Mouse (Mus musculus) heart, embryonic 15.5 days (tissue): Measurements from ENCODE around the gene Senp8. TPM values are rescaled to one million over a fixed set of nuclear protein-coding genes. Genes with fewer than 3 reads are reported as not detected.

Source experiments
- ATAC-seq: fragments of 200-750 bp; cut with Nextera tagmentation; replicated peaks from 2 replicates; pipeline ENCODE4 v1.8.0; 2017; ENCODE audit warnings: low read depth, moderate TSS enrichment; ENCODE audit not compliant: insufficient number of reproducible peaks, insufficient read depth, low FRiP score
- H3K27ac ChIP-seq: fragments of 300-500 bp; sonication (generic); 2 replicates; pipeline ENCODE4 v1.5.1; 2015; ENCODE audit warnings: mild to moderate bottlenecking, inconsistent platforms
- H3K27me3 ChIP-seq: fragments of 300-500 bp; sonication (generic); 2 replicates; pipeline ENCODE4 v1.6.1; 2015; ENCODE audit warnings: inconsistent platforms
- H3K36me3 ChIP-seq: fragments of 300-500 bp; sonication (generic); 2 replicates; pipeline ENCODE4 v1.6.1; 2015; ENCODE audit warnings: mild to moderate bottlenecking, inconsistent platforms
- H3K4me1 ChIP-seq: fragments of 300-500 bp; sonication (generic); replicated peaks from 2 replicates; pipeline ENCODE4 v1.6.1; 2015; ENCODE audit warnings: inconsistent platforms
- H3K4me2 ChIP-seq: fragments of 300-500 bp; sonication (generic); 2 replicates; pipeline ENCODE4 v1.6.1; 2015; ENCODE audit warnings: inconsistent platforms, mild to moderate bottlenecking, moderate library complexity
- H3K4me3 ChIP-seq: fragments of 300-500 bp; sonication (generic); 2 replicates; pipeline ENCODE4 v1.5.1; 2015; ENCODE audit warnings: mild to moderate bottlenecking, inconsistent platforms
- H3K9ac ChIP-seq: fragments of 300-500 bp; sonication (generic); 2 replicates; pipeline ENCODE4 v1.6.1; 2015; ENCODE audit warnings: mild to moderate bottlenecking, inconsistent platforms
- H3K9me3 ChIP-seq: fragments of 300-500 bp; sonication (generic); replicated peaks from 2 replicates; pipeline ENCODE4 v1.6.1; 2016; ENCODE audit warnings: inconsistent platforms
- WGBS: fragments of 180-500 bp; shearing (Covaris S2); methylation state at CpG from one replicate; pipeline ENCODE4 v1.1.7; 2015; ENCODE audit warnings: mixed read lengths; 5-methylcytosine and 5-hydroxymethylcytosine counted together
- polyA plus RNA-seq: library from polyadenylated mRNA; unstranded; fragments of >200 nt; fragmentation: Nextera tagmentation; extraction: Ambion mirVana; gene quantifications from 2 replicates; pipeline ENCODE4 v1.2.1, GENCODE M21; 2015

Gene Senp8
- polyA plus RNA-seq, 1 experiment from 2014 or later, result 10.5 TPM

DNA sequence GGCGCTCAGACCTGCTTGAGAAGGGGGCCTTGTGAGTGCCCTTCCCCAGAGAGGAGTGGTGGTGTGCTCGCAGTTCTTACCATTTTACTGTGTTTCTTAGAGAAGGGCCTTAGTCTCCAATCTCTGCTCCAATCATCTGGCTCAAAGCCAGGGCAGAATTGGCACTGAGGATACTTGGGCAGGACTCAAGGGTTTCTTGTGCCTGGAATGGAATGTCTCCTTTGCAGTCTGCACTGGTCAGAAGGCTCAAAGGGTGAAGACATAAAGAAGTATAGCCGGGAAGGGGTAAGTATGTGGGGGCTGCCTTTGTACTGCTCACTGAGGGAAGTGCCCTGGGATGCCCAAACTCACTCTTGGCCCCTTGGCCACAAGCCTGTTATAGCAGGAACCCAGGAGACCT, 41.3 kb downstream of the Senp8 start:
- Histone ChIP-seq H3K27me3 (no peaks in the 10 kb centered on the region), H3K4me2 (no peak overlapping the region), H3K9me3 (no peaks in the 10 kb centered on the region), H3K27ac (no peak overlapping the region), H3K9ac (no peak overlapping the region), H3K4me3 (no peak overlapping the region), H3K36me3 (no peaks in the 10 kb centered on the region), H3K4me1 (0 out of 2 replicates have a peak, but pooled peaks cover 4% of the 10 kb centered on the region)
- no peak for ATAC-seq
- WGBS, result 60% methylated on average over 3 of the region's 3 CpGs

DNA sequence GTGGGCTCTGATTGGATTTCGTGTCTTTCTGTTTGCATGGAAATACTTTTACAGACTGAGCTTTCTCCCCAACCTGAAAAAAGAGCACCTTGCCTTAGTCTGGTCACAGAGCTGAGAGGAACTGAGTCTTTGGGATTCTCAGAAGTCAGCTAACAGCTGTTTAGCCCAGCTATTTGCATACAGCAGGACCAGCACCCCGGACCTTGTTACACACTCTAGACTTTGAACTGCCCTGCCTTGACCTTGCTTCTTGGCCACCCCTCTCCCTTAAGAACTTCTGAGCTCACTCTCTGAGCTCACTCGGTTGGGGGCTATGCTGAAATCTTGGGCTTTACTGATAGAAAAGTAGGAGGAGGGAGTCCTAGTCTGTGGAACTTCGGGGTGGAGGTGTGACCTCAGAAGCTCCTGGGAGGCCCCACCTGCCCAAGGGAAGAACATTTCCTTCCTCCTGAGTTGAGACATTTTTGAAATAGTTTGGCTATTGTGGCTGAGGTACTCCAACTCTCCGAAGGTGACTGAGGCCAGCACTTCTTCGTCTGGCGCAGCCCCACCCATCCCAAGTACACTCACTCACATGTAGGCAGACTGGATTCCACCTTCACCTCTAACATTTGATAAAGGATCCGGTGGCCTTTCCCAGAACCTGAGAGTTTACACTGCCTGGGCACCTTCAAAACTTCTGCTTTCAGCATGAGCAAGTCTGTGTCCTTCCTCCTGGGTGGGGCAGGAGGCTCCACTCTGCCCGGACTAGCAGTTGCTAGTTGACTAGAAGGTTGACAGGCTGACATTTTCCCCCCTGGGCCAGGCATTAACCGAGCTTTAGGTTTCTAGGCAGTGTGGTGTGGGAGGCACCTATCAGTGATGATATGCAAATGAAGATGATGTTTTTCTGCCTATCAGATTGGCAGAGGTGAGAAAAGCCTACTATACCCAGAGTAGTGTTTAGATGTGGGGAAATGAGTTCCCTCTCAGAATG, 43.4 kb downstream of the Senp8 start:
- ATAC-seq, result no peak
- H3K9ac ChIP-seq, result no peak overlapping the region
- 42% methylated on average over 10 of the region's 10 CpGs for WGBS
- H3K27ac ChIP-seq, result no peak overlapping the region
- 0 out of 2 replicates have a peak, but pooled peaks cover 4% of the 10 kb centered on the region for H3K4me1 ChIP-seq
- no peak overlapping the region for H3K4me3 ChIP-seq
- H3K36me3 ChIP-seq, result no peaks in the 10 kb centered on the region
- H3K9me3 ChIP-seq, result no peaks in the 10 kb centered on the region
- H3K4me2 ChIP-seq, result no peak overlapping the region
- H3K27me3 ChIP-seq, result no peaks in the 10 kb centered on the region

DNA sequence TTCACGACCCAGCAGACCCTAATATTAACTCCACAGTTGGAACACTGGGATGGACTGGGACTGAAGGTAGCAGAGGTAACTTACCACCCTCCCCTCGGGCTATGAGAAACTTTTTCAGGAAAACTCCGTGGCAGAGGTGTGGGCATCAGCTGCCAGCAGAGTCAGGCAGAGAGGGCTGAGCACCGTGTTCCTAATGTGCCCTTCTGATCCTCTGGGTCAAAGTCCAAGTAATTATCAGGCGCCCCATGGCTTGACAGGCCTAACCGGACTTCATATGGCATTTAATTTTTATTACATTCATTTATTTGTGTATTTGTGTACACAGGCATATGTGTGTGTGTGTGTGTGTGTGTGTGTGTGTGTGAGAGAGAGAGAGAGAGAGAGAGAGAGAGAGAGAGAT, 47.4 kb downstream of the Senp8 start:
- no peak overlapping the region for H3K4me3 ChIP-seq
- H3K27ac ChIP-seq, result no peak overlapping the region
- 0 out of 2 replicates have a peak, but pooled peaks cover 4% of the 10 kb centered on the region for H3K4me1 ChIP-seq
- no peaks in the 10 kb centered on the region for H3K27me3 ChIP-seq
- 72% methylated on average over 6 of the region's 6 CpGs for WGBS
- H3K9ac ChIP-seq, result no peak overlapping the region
- ATAC-seq, result no peak
- H3K9me3 ChIP-seq, result no peaks in the 10 kb centered on the region
- H3K4me2 ChIP-seq, result no peak overlapping the region
- no peaks in the 10 kb centered on the region for H3K36me3 ChIP-seq

DNA sequence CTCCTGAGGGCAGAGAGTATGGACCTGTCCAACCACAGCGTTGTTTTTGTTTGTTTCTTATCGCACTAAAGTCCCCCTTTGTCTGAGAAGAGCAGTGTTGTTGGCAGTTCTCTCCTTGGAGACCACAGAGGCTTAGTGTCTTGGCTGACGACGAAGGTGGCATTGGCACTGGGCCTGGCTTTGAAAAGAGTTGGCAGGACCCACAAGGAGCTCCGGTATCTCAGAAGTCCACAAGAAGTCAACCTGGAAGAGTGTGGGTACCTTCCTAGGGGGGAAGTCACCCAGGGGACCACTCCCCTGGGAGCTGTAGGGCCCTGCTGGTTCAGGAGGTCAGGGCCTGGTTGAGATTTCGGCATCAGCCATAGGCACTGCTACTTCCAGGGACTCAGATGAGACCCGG, 49.4 kb downstream of the Senp8 start:
- no peak overlapping the region for H3K4me3 ChIP-seq
- H3K4me1 ChIP-seq, result no peaks in the 10 kb centered on the region
- H3K9ac ChIP-seq, result no peak overlapping the region
- no peak for ATAC-seq
- WGBS, result 72% methylated on average over 7 of the region's 7 CpGs
- no peak overlapping the region for H3K4me2 ChIP-seq
- H3K36me3 ChIP-seq, result no peaks in the 10 kb centered on the region
- H3K27me3 ChIP-seq, result no peaks in the 10 kb centered on the region
- H3K27ac ChIP-seq, result no peak overlapping the region
- no peaks in the 10 kb centered on the region for H3K9me3 ChIP-seq

DNA sequence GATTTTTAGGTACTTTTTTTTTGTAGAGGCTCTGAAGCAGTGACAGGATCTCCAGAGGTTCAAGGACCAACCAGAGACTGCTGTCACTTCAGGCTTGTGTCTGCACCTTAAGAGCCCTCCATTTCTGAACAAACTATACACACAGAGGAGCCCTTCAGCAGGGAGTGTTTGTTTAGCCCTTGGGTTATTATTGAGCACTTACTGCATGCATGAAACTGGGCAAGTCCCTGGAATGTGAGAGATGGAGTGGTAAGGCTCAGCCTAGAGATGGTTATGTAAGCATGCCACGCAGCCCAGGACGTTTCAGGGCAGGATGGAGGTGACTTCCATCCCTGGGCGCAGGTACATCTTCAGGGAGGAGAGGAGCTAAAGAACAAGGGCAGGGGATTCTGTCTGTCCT, 54.1 kb downstream of the Senp8 start:
- no peak for ATAC-seq
- H3K27ac ChIP-seq, result no peak overlapping the region
- H3K36me3 ChIP-seq, result no peaks in the 10 kb centered on the region
- 79% methylated on average over 3 of the region's 3 CpGs for WGBS
- no peaks in the 10 kb centered on the region for H3K9me3 ChIP-seq
- H3K4me1 ChIP-seq, result peaks cover 28% of the 10 kb centered on the region
- H3K4me3 ChIP-seq, result no peak overlapping the region
- H3K4me2 ChIP-seq, result no peak overlapping the region
- H3K27me3 ChIP-seq, result no peaks in the 10 kb centered on the region
- no peak overlapping the region for H3K9ac ChIP-seq

DNA sequence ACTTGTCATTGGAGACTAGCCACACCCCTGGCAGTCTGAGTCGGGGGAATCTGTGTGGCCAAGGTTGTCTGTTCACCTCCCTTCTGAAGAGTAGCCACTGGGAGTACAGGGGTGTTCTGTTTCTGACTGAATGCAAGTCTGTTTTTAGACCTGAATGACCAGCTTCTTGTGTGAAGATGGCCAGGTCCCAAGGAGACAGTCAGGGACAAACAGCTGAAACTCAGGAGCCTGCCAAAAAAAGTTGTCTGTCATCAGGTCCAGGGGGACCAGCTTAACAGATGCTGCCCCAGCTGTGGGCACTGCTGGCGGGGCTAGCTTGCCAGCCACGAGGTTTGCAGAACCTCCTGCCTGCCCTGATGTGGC, 55.1 kb downstream of the Senp8 start:
- 0 out of 2 replicates have a peak overlapping the region, but pooled peaks have one; percentile 0 for H3K27ac ChIP-seq
- no peaks in the 10 kb centered on the region for H3K9me3 ChIP-seq
- H3K36me3 ChIP-seq, result no peaks in the 10 kb centered on the region
- H3K27me3 ChIP-seq, result no peaks in the 10 kb centered on the region
- no peak overlapping the region for H3K4me2 ChIP-seq
- 27% methylated on average over 3 of the region's 3 CpGs for WGBS
- H3K4me1 ChIP-seq, result peaks cover 29% of the 10 kb centered on the region
- H3K4me3 ChIP-seq, result no peak overlapping the region
- H3K9ac ChIP-seq, result no peak overlapping the region
- ATAC-seq, result no peak

DNA sequence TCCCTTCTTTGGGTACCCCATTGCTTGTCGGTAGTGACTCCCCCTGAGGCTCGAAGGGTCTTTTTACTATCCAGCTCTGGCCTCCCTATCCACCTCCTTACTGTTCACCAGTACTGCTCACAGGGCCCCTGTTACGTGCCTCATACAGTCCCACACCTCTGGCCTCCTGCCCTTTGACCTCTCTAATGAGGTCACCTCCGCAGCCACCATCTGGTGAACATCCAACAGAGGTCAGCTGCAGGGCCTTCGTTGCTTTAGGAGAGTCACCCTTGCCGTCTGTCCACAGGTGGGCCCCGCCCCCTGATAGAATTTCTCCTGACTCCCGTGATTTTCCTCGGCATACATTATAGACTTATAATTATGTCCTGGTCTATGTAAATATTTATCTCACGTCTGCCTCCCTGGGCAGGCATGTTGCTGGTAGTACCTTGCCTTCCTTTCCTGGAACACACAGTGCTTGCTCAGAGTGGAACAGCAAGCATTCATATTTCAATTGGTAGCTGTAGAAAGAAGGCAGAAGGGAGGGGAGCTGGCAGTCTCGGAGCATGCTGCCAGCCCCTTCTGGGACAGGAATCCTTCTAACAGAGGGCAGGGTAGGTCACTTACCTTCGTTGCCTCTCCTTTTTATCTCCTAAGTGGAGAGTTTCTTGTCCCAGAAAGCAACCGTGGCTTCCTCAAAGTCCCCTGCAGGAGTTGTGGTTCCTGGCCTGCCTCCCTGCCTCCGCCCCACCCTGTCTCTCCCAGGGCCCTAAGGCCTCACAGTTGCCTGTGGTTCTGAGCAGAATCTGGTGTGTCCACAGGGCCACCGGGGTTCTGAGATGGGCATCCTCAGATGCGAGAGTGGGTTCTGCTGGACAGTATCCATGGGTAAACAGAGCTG, 55.7 kb downstream of the Senp8 start:
- Histone ChIP-seq H3K9ac (no peak overlapping the region), H3K4me3 (no peak overlapping the region), H3K4me2 (no peak overlapping the region), H3K4me1 (peaks cover 29% of the 10 kb centered on the region), H3K9me3 (no peaks in the 10 kb centered on the region), H3K27me3 (no peaks in the 10 kb centered on the region), H3K36me3 (no peaks in the 10 kb centered on the region), H3K27ac (0 out of 2 replicates have a peak overlapping the region, but pooled peaks have one; percentile 0)
- no peak for ATAC-seq
- 49% methylated on average over 16 of the region's 16 CpGs for WGBS

DNA sequence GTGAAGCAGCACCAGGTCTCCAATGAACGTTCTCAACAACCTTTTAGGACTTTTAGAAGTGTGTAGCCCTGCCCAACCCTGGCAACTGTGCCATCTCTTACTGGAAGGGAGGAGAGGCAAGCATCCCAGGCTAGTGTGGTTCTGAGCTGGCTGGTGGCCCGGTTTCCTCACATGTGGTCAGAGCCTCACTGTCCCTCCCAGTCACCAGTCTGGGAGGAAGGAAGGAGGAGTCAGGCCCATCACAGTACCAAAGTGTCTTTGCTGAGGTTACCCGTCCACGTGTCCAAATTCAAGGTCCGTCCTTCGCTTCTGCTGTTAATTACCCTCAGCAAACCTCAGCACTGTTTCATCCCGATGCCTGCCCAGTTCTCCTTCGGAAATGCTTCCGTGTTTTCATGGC, 58.4 kb downstream of the Senp8 start:
- Histone ChIP-seq H3K27me3 (no peaks in the 10 kb centered on the region), H3K9me3 (no peaks in the 10 kb centered on the region), H3K9ac (peak overlapping the region; percentile 46), H3K4me3 (peak overlapping the region; percentile 45), H3K4me2 (peak overlapping the region; percentile 83), H3K4me1 (peaks cover 29% of the 10 kb centered on the region), H3K27ac (peak overlapping the region; percentile 89), H3K36me3 (no peaks in the 10 kb centered on the region)
- 43% methylated on average over 9 of the region's 9 CpGs for WGBS
- peak; percentile 41; the same call in 1 of the 2 replicates for ATAC-seq

DNA sequence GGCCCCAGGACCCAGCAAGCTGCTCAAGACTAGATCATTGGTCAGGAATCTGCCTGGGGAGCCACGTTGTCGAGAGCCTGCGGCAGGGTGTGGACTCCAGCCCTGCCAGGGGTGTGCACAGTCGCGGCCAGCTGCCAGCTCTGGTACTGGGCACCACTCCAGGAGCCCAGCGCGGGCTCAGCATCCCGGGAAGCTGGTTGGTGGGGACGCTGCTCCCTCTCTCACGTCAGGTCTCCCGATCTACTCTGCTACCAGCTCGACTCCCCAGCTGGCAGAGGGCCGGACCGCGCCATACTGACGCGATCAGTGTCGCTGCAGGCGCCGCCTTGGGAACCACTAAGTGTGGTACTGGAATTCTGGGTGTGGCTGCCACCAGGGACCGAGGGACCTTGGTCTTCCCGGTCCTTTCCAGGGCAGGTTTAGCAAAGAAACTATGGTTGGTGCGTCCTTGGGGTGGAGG, 58.8 kb downstream of the Senp8 start:
- 2% methylated on average over 23 of the region's 23 CpGs for WGBS
- Histone ChIP-seq H3K4me1 (peaks cover 29% of the 10 kb centered on the region), H3K9me3 (no peaks in the 10 kb centered on the region), H3K9ac (peak overlapping the region; percentile 46), H3K4me3 (peak overlapping the region; percentile 45), H3K27ac (peak overlapping the region; percentile 89), H3K36me3 (no peaks in the 10 kb centered on the region), H3K27me3 (no peaks in the 10 kb centered on the region), H3K4me2 (peak overlapping the region; percentile 83)
- ATAC-seq, result peak; percentile 89

DNA sequence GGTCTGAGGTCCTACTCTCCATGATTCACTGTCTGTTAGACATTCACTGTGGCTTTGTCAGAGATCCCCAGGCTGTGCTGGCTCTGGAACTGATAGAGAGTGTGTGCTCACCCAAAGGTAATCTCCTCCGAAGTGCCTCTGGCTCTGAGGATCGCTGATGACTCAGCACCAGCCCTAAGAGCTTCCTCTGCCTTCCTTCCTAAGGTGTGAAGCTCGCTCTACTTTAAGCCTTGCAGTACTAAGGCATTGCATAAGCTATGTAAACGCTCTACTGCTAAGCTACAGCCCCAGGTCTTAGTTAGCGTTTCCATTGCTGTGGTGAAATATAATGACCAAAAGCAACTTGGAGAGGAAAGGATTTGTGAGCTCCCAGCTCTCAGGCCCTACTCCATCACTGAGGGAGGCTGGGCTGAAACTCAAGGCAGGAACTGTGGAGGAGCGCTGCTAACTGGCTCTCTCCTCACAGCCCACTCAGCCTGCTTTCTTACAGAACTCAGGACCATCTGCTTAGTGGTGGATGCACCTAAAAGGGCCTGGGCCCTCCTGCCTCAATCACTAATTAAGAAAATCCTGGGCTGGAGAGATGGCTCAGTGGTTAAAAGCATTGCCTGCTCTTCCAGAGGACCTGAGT, 63.0 kb downstream of the Senp8 start:
- H3K36me3 ChIP-seq, result no peaks in the 10 kb centered on the region
- H3K27ac ChIP-seq, result no peak overlapping the region
- peaks cover 12% of the 10 kb centered on the region for H3K4me1 ChIP-seq
- H3K9me3 ChIP-seq, result no peaks in the 10 kb centered on the region
- no peak overlapping the region for H3K4me3 ChIP-seq
- 0 out of 2 replicates have a peak, but pooled peaks cover under 1% of the 10 kb centered on the region for H3K27me3 ChIP-seq
- H3K4me2 ChIP-seq, result no peak overlapping the region
- ATAC-seq, result no peak
- 22% methylated on average over 6 of the region's 6 CpGs for WGBS
- no peak overlapping the region for H3K9ac ChIP-seq
